Mouse (Mus musculus): Measurements from ENCODE around the gene Dgkh. TPM values are rescaled to one million over a fixed set of nuclear protein-coding genes. Genes with fewer than 3 reads are reported as not detected.
A peak's percentile ranks its signal among the peaks of the same experiment; 100 is the strongest.

The Dgkh gene
- total RNA-seq (2014; rRNA removed) (1.7 and 1.8 TPM in 2 replicates), polyA plus RNA-seq (2012; rRNA removed) (0.14 and 0.24 TPM in 2 replicates)

DNA sequence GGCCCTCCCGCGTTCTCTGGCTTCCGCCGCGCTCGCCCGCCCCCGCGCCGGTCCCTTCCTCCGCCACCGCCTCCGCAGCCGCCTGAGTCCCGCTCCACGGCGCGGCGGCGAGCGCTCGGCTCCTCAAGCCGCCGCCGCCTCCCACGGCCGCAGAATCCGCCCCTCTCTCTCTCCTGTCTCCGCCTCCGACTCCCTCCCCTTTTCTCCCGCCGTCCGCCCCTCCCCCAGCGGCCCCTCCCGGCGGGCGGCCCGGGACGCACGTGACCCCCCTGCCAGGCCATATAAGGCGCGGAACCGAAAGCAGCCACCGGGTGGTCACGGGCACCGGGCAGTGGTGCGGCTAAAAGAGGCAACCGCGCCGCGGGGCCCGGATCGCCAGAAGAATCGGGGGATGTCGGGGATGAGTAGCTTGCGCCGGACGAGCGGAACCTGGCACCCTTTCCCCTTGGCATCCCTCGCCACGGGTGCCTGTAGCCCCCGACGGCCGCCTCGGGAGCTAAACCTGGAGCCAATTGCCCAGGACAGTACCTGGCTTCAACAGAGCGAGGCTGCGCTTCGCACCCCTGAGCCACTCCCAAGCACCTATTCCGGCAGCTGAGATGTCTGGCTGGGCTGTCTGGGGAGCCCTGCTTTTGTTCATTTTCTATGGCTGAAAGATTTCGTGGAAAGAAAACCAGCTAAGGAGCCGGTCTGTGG lies at the start of gene Dgkh:
Dgkh (minus strand) TSS at position 160 of the 696 bp plus-strand sequence.
- no peaks in the 10 kb centered on the region; the same call in 1 of the 2 replicates for H3K4me1 ChIP-seq (ENCODE audit: control insufficient read depth, insufficient read depth, low read length)
- H3K27me3 ChIP-seq (ENCODE audit: control insufficient read depth, insufficient read depth, low read length) = no peaks in the 10 kb centered on the region
- no peak for TF ChIP-seq CTCF (IDR thresholded peaks at IDR 0.05; ENCODE audit: low read depth, low read length)
- TF ChIP-seq POLR2A (IDR thresholded peaks at IDR 0.05; ENCODE audit: extremely low read depth, insufficient read depth, low read length) = peak; percentile 61
- DNase-seq (ENCODE audit: extremely low read depth, low read depth, low spot score) = peak; percentile 32
- WGBS = 2% methylated on average over 65 of the region's 71 CpGs
- no peaks in the 10 kb centered on the region for H3K36me3 ChIP-seq (ENCODE audit: control insufficient read depth, insufficient read depth, low read length)
- H3K9ac ChIP-seq (ENCODE audit: low read depth, low read length) = peak within 1 kb of the TSS; percentile 86
- H3K4me3 ChIP-seq (ENCODE audit: insufficient read depth, low read depth, low read length) = peak within 1 kb of the TSS; percentile 68
- H3K79me2 ChIP-seq (ENCODE audit: control insufficient read depth, insufficient read depth, low read length) = no peaks in the 10 kb centered on the region
- H3K27ac ChIP-seq (replicated peaks; ENCODE audit: insufficient read depth, low read depth, low read length) = peak within 1 kb of the TSS; percentile 17

DNA sequence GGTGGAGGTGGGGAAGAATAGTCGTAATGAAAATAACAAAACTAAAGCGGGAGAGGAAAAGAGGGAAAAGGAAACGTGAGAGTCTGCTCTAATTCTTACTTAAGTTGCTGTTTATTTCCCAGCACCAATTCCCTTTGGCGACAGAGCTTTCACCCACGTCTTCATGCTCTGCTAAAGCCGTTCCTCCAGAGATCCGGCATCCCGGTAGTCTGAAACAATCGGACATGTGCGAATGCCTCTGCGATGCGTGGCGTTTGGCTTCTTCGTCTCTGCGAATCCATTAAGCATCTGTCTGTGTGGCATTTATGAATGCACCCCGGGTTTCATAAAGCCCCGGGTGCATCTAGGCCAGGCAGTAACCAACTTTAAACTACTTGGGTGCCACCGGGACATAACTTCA lies 44.6 kb upstream of the Dgkh start:
- no peaks in the 10 kb centered on the region; the same call in 1 of the 2 replicates for H3K27me3 ChIP-seq (ENCODE audit: control insufficient read depth, insufficient read depth, low read length)
- no peaks in the 10 kb centered on the region for H3K36me3 ChIP-seq (ENCODE audit: control insufficient read depth, insufficient read depth, low read length)
- no peaks in the 10 kb centered on the region for H3K79me2 ChIP-seq (ENCODE audit: control insufficient read depth, insufficient read depth, low read length)
- WGBS = 88% methylated on average over 18 of the region's 18 CpGs
- DNase-seq (ENCODE audit: extremely low read depth, low read depth, low spot score) = no peak
- no peak overlapping the region for H3K9ac ChIP-seq (ENCODE audit: low read depth, low read length)
- H3K4me1 ChIP-seq (ENCODE audit: control insufficient read depth, insufficient read depth, low read length) = no peaks in the 10 kb centered on the region
- TF ChIP-seq POLR2A (IDR thresholded peaks at IDR 0.05; ENCODE audit: extremely low read depth, insufficient read depth, low read length) (no peak), CTCF (IDR thresholded peaks at IDR 0.05; ENCODE audit: low read depth, low read length) (no peak)
- no peak overlapping the region for H3K4me3 ChIP-seq (ENCODE audit: insufficient read depth, low read depth, low read length)
- H3K27ac ChIP-seq (replicated peaks; ENCODE audit: insufficient read depth, low read depth, low read length) = no peak overlapping the region

DNA sequence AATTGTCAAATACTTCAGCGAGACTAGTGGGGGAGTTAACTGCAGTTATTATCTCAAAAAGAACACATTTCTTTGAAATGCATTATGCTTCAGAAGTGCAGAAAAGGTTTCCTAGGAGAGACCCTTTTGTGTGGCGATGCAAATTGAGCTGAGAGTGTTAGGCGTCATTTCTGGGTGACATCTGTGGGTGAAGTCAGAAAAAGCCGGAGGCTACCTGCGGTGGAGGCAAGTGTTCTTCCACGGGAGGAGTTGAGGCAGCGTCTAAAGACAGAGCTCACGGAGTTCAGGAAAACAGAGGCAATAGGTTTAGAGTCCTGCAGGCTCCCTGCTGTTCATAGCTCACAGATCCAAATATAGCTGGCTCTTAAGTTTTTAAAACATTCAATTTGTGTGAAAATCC lies 44.1 kb upstream of the Dgkh start:
- H3K9ac ChIP-seq (ENCODE audit: low read depth, low read length) = no peak overlapping the region
- no peaks in the 10 kb centered on the region for H3K4me1 ChIP-seq (ENCODE audit: control insufficient read depth, insufficient read depth, low read length)
- H3K4me3 ChIP-seq (ENCODE audit: insufficient read depth, low read depth, low read length) = no peak overlapping the region
- H3K27ac ChIP-seq (replicated peaks; ENCODE audit: insufficient read depth, low read depth, low read length) = no peak overlapping the region
- no peaks in the 10 kb centered on the region for H3K79me2 ChIP-seq (ENCODE audit: control insufficient read depth, insufficient read depth, low read length)
- no peak for TF ChIP-seq POLR2A (IDR thresholded peaks at IDR 0.05; ENCODE audit: extremely low read depth, insufficient read depth, low read length)
- WGBS = 75% methylated on average over 8 of the region's 8 CpGs
- H3K36me3 ChIP-seq (ENCODE audit: control insufficient read depth, insufficient read depth, low read length) = no peaks in the 10 kb centered on the region
- no peaks in the 10 kb centered on the region; the same call in 1 of the 2 replicates for H3K27me3 ChIP-seq (ENCODE audit: control insufficient read depth, insufficient read depth, low read length)
- DNase-seq (ENCODE audit: extremely low read depth, low read depth, low spot score) = no peak

DNA sequence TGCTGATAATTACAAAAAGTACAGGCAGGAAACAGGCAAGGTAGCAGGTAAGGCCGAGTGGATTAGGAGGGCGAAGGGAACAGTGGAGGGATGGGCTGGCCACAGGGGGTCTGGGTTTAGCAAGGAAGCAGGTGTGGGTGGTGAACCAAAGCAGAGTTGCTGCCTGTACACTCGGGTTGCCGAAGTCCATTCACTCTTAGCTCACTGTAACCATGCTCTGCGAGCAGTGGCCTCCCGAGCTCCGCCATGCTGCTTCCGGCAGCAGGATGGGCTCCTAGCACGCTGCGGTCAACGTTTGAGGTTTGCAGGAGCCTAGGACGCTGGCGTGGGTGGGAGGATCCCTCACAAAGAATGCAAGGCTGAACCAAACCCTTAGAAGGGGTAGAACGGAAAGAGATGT lies 43.1 kb upstream of the Dgkh start:
- whole genome bisulfite sequencing = 80% methylated on average over 14 of the region's 14 CpGs

DNA sequence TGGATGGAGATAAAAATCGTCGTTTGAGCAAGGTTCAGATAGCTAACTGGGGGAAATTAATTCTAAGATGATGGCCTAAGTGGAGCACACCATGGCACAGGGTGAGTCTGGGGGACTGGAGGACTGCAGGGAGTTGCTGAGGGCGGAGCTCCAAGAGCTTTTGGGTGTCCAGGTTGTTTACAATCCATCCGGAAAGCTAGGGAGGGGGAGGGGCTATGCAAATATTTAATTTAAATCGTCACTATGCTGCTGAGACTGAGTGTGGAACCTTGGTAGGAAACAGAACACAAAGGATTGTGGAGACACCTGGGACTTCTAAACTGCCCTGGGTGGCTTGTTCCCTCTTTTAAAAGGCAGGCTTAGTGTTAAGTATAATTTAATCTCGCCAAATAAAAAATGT lies 42.6 kb upstream of the Dgkh start:
- Histone ChIP-seq H3K79me2 (ENCODE audit: control insufficient read depth, insufficient read depth, low read length) (no peaks in the 10 kb centered on the region), H3K27ac (replicated peaks; ENCODE audit: insufficient read depth, low read depth, low read length) (no peak overlapping the region), H3K9ac (ENCODE audit: low read depth, low read length) (no peak overlapping the region), H3K4me3 (ENCODE audit: insufficient read depth, low read depth, low read length) (no peak overlapping the region), H3K4me1 (ENCODE audit: control insufficient read depth, insufficient read depth, low read length) (no peaks in the 10 kb centered on the region), H3K27me3 (ENCODE audit: control insufficient read depth, insufficient read depth, low read length) (no peaks in the 10 kb centered on the region; the same call in 1 of the 2 replicates), H3K36me3 (ENCODE audit: control insufficient read depth, insufficient read depth, low read length) (no peaks in the 10 kb centered on the region)
- no peak for DNase-seq (ENCODE audit: extremely low read depth, low read depth, low spot score)
- WGBS = 33% methylated on average over 6 of the region's 6 CpGs
- TF ChIP-seq POLR2A (IDR thresholded peaks at IDR 0.05; ENCODE audit: extremely low read depth, insufficient read depth, low read length) = no peak
- no peak for TF ChIP-seq CTCF (IDR thresholded peaks at IDR 0.05; ENCODE audit: low read depth, low read length)

More for the DNA sequence above, 43.1 kb upstream of the Dgkh start:
- TF ChIP-seq POLR2A (IDR thresholded peaks at IDR 0.05; ENCODE audit: extremely low read depth, insufficient read depth, low read length) = no peak
- TF ChIP-seq CTCF (IDR thresholded peaks at IDR 0.05; ENCODE audit: low read depth, low read length) = no peak
- Histone ChIP-seq H3K4me1 (ENCODE audit: control insufficient read depth, insufficient read depth, low read length) (no peaks in the 10 kb centered on the region), H3K27ac (replicated peaks; ENCODE audit: insufficient read depth, low read depth, low read length) (no peak overlapping the region), H3K4me3 (ENCODE audit: insufficient read depth, low read depth, low read length) (no peak overlapping the region), H3K36me3 (ENCODE audit: control insufficient read depth, insufficient read depth, low read length) (no peaks in the 10 kb centered on the region), H3K27me3 (ENCODE audit: control insufficient read depth, insufficient read depth, low read length) (no peaks in the 10 kb centered on the region; the same call in 1 of the 2 replicates), H3K9ac (ENCODE audit: low read depth, low read length) (no peak overlapping the region), H3K79me2 (ENCODE audit: control insufficient read depth, insufficient read depth, low read length) (no peaks in the 10 kb centered on the region)
- DNase-seq (ENCODE audit: extremely low read depth, low read depth, low spot score) = no peak

DNA sequence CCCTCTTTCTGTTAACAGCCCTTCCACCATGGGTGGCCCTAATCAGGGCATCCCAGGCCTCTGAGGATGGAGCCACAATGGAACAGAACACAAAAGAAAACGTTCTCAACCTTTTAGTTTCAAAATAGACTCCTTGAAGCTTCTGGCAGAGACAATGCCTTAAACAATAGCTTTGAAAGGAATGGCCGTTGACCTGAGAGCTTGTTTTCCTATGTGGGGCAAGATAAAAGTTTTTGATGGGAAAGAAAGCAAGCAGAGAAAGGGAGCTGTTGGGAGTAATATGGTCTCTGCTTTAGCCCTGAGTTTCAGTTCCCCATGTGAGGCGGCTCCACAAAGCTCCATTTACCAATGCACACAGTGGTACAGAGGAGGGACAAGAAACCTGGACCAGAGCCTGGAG lies 37.9 kb upstream of the Dgkh start:
- H3K4me3 ChIP-seq (ENCODE audit: insufficient read depth, low read depth, low read length) = no peak overlapping the region
- DNase-seq (ENCODE audit: extremely low read depth, low read depth, low spot score) = no peak
- no peaks in the 10 kb centered on the region for H3K27me3 ChIP-seq (ENCODE audit: control insufficient read depth, insufficient read depth, low read length)
- no peaks in the 10 kb centered on the region for H3K79me2 ChIP-seq (ENCODE audit: control insufficient read depth, insufficient read depth, low read length)
- TF ChIP-seq POLR2A (IDR thresholded peaks at IDR 0.05; ENCODE audit: extremely low read depth, insufficient read depth, low read length) (no peak), CTCF (IDR thresholded peaks at IDR 0.05; ENCODE audit: low read depth, low read length) (no peak)
- H3K9ac ChIP-seq (ENCODE audit: low read depth, low read length) = no peak overlapping the region
- WGBS = 58% methylated on average over 3 of the region's 3 CpGs
- no peaks in the 10 kb centered on the region for H3K36me3 ChIP-seq (ENCODE audit: control insufficient read depth, insufficient read depth, low read length)
- H3K27ac ChIP-seq (replicated peaks; ENCODE audit: insufficient read depth, low read depth, low read length) = no peak overlapping the region
- H3K4me1 ChIP-seq (ENCODE audit: control insufficient read depth, insufficient read depth, low read length) = no peaks in the 10 kb centered on the region
